Mouse (Mus musculus) brain, embryonic 14.5 days (tissue): ENCODE results near the gene Rasa1.

ENCODE experiments used
- CTCF ChIP-seq: fragments of 200-500 bp; IDR thresholded peaks from 2 replicates; pipeline ENCODE4 v1.5.1; 2012; ENCODE audit warnings: inconsistent platforms, mild to moderate bottlenecking, moderate library complexity, borderline replicate concordance; ENCODE audit not compliant: insufficient read depth, insufficient read length; ENCODE audit errors: extremely low read depth
- POLR2A ChIP-seq: fragments of 200-500 bp; IDR thresholded peaks from 2 replicates; pipeline ENCODE4 v1.6.1; 2012; ENCODE audit warnings: mild to moderate bottlenecking, inconsistent platforms, borderline replicate concordance; ENCODE audit not compliant: poor library complexity, insufficient read depth, insufficient read length, severe bottlenecking; ENCODE audit errors: extremely low read depth

DNA sequence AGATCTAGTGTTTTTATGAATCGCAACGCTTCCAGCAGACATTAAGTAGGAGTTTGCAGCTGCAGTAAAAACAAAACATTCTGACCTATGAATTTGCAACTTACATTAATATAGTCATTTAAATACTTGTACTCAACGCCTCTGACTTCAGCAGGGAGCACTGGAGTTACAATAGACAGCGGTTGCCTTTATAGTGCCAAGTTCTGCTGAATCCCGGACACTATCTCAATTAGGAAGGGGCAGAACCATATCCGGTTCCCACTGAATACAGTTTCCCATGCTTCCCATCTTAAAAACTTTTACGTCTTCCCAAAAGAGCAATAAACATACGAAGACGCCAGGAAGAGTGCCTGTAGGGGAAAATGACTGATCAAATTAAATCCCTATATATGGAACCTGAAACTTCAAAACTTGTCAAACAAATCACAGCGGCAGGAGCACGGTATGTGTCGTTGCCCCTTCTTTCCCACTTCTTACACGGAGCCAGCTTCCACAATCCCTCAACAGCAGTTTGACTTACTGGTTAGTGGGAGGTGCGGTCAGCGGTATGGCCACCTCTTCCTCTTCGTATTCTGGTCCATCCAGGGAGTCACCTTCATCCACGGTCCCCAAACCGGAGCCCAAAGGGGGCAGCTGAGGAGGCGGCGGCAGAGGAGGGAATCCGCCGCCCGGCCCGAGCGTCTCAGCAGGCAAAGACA lies 905 bp downstream of the Rasa1 start:
- no peak for TF ChIP-seq CTCF
- no peak for TF ChIP-seq POLR2A
